Mouse (Mus musculus) erythroid progenitor cell, adult 5-6 weeks (primary cell): ENCODE data around the gene Txnrd1. TPM values are rescaled to one million over a fixed set of nuclear protein-coding genes. Genes with fewer than 3 reads are reported as not detected.

Experiments used
- ATAC-seq: replicated peaks from 2 replicates; pipeline ENCODE4 v1.8.0; 2016; ENCODE audit warnings: moderate number of reproducible peaks, mild to moderate bottlenecking, moderate TSS enrichment, inconsistent platforms; ENCODE audit not compliant: poor library complexity, low FRiP score, severe bottlenecking
- total RNA-seq, 2 experiments: library from RNA; stranded (forward) in 1 of 2; stranded (reverse) in 1 of 2; fragments of 150-400 nt in 1 of 2; fragments of 186-747, 209-891 nt in 1 of 2; gene quantifications; 2 replicates each; pipeline versions ENCODE4 v1.2.3 to v1.2.4; 2015 to 2017; ENCODE audit warnings: low replicate concordance in 2 of 2

Txnrd1 gene
- total RNA-seq, 2 experiments from 2014 or later: 38.1 to 56.8 TPM

- ATAC-seq: no peak
Measured at GRCm38 (mm10) chr10:82816441-82816840, 17.3 kb upstream of the Txnrd1 start.

DNA sequence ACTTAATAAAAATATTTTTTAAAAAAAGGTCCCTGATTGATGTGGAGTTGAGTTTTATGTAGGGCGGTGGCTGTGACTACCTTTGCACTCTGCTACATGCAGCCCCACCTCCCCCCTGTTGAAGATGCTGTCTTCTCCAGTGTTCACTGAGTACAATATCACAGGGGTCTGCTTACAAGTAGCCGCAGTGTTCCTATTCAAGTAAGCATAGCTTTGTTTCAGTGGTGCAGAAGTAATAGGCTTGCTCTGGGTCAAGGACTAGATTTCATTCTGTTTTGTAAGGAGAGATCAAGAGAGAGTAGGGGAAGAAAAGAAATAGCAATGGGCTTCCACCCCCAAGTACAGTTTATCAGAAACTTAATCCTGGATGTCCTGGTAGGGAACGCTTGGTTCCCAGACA, 16.2 kb upstream of the Txnrd1 start:
- ATAC-seq: no peak

DNA sequence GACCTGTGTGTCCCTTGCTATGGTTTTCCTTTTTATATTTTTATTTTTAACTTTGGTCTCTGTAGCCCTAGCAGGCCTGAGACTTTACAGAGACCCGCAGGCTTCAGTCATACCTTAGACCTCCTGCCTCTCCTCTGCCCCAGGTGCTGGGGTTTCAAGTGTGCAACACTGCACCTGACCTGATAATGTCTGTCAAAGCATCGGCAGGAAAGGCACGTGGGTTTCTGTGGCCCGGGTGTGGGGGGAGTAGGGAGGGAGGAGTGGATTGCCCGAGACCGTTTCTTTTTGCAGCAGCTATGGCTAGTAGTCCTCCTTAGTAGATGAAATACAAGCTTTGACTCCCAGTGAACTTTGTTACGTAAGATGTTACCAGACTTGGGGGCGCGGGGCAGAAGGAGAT, 15.8 kb upstream of the Txnrd1 start:
- no peak for ATAC-seq

DNA sequence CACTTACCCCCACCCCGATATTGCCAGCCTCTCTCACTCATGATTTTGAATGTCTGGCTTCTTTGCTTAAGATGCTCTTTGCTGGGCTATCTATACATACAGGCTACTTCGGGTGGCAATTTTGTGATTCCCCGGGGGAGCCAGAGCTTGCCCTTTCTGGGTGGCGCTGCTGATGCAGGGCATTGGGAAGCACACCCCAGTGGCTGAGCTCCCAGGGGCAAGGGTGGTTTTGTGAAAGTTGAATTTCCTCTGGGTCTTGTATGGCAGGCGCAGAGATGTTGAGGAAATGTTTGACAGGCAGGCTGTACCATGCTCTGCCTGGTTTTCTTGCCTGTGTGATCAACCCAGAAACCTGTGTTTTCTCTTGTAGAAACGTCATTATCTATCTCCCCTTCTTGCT, 15.1 kb upstream of the Txnrd1 start:
- no peak for ATAC-seq

DNA sequence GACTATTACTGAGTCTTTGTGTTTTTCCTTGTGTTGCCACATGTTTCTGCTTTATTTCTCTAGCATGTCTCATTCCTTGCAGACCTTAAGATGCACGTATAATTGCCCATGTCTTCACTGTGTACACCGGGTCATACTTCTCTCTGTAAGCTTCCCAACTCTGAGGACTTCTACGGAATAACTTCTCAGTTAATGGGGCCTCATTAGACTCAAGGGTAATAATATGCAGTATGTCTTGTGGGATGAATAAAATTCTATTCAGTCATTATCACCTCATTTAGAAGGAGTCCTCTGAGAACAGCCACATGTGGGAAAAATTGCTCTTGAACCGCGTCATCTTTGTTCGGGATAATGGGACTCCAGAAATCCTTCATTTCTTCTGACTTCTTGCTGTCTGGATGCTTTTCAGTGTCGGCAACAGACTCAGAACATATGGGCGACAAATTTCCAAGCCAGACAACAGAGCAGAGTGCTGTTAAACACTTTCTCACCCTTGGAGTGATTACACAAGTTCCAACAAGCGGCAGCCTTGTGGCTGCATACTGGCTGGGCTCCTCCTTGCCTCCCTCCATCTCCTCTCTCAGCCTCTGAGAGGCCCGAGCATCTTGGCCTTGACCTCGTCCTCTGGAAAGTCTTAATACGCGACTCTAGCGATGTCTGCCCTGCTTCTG, 10.5 kb upstream of the Txnrd1 start:
- no peak for ATAC-seq

DNA sequence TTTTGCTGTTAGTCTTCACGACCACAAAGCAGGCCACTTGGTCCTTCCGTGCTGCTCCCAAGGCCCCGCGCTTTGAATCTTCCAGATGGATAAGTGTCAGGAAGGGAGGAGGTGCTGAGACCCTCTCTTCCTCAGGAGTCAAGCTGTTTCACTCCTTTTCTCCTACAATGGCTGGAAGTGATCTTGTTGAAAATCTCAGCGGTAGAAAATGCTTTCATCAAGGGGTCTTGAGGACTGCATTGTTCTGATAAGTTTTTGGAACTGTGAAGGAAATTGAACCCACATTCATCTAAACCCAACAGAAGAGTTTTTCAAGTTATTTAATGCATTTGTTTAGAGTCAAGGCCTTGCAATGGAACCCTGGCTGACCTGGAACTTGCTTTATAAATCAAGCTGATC, 10.0 kb upstream of the Txnrd1 start:
- no peak for ATAC-seq

- ATAC-seq: no peak
Measured at GRCm38 (mm10) chr10:82824541-82824940, 9.2 kb upstream of the Txnrd1 start.

DNA sequence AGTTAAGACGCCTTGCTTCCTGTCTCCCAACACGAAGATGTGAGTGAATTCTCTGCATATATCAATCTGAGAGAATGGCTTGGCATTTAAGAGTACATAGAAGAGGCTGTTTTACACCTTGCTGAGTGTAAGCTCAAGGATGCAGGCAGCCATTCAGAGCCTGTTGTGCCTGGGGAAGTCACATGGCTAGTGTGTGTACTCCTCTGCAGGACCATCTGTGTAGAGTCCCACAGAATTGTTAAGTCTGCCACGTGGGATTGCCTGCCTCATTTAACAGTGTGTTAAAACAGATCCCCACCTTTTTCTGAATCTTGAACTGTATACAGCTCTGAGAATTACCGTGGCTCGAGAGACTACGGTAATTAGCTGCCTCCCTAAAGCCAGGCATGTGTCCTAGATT, 7.2 kb upstream of the Txnrd1 start:
- no peak for ATAC-seq

DNA sequence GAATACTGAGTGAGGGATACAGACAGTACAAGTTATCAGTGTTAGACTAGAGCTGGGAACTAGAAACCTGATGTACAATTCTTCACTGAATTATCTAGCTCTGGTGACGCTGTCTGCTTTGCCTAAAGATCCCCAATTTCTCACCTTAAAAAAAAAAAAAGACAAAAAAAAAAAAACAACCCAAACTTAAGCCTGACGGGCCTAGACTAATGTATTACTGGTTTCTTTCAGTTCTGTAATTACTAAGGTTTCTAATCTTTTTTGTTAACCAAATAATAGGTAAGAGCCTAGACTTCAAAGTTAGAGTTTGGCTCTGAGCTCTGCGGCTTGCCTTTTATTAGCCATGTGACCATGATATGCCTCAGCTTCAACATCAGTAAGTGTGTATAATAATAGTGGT, 2.1 kb downstream of the Txnrd1 start:
- no peak for ATAC-seq

GRCm38 (mm10) chr10:82838390-82838789, 4.6 kb downstream of the Txnrd1 start:
- no peak for ATAC-seq

- ATAC-seq: no peak
Measured at GRCm38 (mm10) chr10:82844090-82844489, 10.3 kb downstream of the Txnrd1 start.

DNA sequence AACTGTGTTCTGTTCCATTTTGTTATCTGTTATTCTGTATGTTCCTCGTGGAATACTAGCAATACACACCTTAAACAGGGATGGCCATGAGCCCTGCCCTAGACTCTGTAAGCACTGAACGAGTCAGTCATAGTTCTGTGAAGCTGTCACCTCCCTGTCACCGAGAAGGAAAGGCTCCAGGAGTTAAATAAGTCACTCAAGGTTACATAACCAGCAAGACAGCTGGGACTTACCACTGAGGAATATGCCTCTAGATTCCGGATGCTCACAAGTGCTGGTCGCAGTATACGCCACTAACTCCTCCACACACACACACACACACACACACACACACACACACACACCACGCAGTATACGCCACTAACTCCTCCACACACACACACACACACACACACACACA, 11.0 kb downstream of the Txnrd1 start:
- no peak for ATAC-seq

DNA sequence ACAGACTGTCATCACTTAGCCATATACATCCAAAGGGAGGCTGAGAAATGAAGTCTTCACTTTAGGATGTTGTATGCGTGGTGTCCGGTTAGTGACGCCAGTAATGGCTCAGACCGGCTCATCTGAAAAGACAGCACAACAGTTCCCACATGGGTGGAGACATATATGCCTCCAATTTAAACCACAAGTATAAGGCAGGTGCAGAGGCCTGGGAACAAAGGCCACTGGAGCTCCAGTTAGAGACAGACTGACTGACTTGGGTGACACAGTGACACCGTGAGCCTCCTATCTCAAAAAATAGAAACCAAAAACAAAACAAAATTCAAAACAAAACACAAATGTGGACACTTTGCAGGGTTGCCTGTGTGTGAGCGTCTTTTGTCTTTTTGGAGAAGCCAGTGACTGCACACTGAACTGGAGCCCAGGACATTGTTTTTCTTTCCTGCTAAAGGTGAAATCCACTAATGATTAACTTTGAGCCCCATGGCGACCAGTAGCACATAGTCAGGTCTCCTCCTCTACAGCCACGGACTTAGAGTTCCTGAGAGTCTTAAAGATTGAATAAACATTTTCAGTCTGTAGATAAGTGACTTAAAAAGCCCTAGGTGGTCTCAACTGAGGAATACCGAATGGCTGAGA, 14.2 kb downstream of the Txnrd1 start:
- ATAC-seq: no peak

DNA sequence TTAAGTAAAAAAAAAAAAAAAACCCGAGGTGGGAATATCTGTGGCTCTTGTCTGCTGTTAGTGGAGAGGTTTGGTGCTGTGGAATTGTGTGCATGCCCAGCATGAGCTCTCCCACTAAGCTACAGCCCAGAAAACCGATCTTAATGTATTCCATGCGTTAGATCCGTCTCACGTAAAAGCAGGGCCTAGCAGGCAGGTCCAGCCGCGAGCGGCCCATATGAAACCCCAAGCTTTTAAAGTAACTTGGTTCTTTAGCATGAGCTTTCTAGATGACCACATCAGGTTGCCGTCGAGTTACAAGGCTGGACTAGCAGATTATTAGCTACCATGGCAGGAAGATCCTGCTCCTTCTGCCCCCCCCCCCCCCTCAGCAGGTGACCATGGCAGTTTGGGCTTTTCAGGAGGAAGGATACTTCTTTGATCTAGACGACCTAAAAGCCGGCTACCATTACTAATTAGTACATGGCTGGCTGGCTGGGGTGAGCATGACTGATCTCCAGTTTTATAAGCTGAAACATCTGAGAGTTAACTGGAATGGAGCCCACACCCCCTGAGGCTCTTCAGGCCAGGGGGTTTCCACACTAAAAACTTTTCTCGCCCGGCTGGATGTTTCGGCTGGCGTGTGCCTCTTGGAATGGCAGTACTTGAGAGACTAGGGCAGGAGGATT, 16.1 kb downstream of the Txnrd1 start:
- no peak for ATAC-seq

- ATAC-seq: no peak
Measured at GRCm38 (mm10) chr10:82850354-82850752, 16.6 kb downstream of the Txnrd1 start.

DNA sequence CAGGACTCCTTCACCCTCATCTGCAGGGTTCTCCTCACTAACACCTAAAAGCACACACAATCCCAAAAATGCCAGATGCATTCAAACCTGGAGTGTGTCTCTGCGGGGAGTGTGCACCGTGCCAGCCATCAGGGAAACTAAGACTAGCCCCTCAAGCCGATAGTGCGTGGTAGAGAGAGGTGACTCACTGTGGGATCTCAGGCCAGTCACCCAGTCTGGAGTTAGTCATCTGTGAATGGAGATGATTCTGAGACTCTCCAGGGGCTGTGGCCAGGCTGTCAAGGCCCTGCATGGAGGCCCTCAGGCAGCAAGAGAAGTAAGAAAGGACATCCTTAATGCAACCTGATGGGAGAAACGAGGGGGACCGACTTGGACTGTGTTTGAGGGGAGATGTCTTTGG, 18.0 kb downstream of the Txnrd1 start:
- no peak for ATAC-seq

- ATAC-seq: no peak
Measured at GRCm38 (mm10) chr10:82858032-82858680, 24.4 kb downstream of the Txnrd1 start.

GRCm38 (mm10) chr10:82858691-82859532, 25.2 kb downstream of the Txnrd1 start:
- ATAC-seq: peak; percentile 86

- ATAC-seq: peak; percentile 63
Measured at GRCm38 (mm10) chr10:82859533-82859915, 25.8 kb downstream of the Txnrd1 start.
